Mouse (Mus musculus) cerebellum, adult 18-20 months (tissue): ENCODE measurements at regions not wholly inside any gene's neighbourhood (a gene's known extent, or its start where the extent isn't known, plus 50 kb on each side); places are given as distances from the start of the nearest gene placed in this dataset.

Experiments
- DNase-seq, 2 experiments: peaks; one replicate each; pipeline ENCODE4 v3.0.0; 2021

- DNase-seq: no peak
These were observed 1543.4 kb upstream of the Tenm3 start for GRCm38 (mm10) chr8:50387189-50387588.

- no peak for DNase-seq
These were observed 1539.9 kb upstream of the Tenm3 start for GRCm38 (mm10) chr8:50383697-50384096.

- DNase-seq: no peak
These were observed 1536.0 kb upstream of the Tenm3 start for GRCm38 (mm10) chr8:50379745-50380144.

- DNase-seq: no peak
These were observed 1530.0 kb upstream of the Tenm3 start for GRCm38 (mm10) chr8:50373790-50374189.

- no peak for DNase-seq
These were observed 1482.7 kb upstream of the Tenm3 start for GRCm38 (mm10) chr8:50326485-50326884.

- no peak for DNase-seq
These were observed 1477.7 kb upstream of the Tenm3 start for GRCm38 (mm10) chr8:50321356-50321963.

GRCm38 (mm10) chr8:50316641-50317040 is 1472.9 kb upstream of the Tenm3 start:
- no peak for DNase-seq

- DNase-seq: no peak
These were observed 1466.6 kb upstream of the Tenm3 start for GRCm38 (mm10) chr8:50310308-50310707.

GRCm38 (mm10) chr8:50300316-50300715 is 1456.6 kb upstream of the Tenm3 start:
- no peak for DNase-seq

- peak; percentile 54 to 67 for DNase-seq
These were observed 1449.8 kb upstream of the Tenm3 start for GRCm38 (mm10) chr8:50293501-50293900.

- DNase-seq: peak; percentile 40 to 59
These were observed 1448.4 kb upstream of the Tenm3 start for GRCm38 (mm10) chr8:50292158-50292557.

GRCm38 (mm10) chr8:50276346-50276745 is 1432.6 kb upstream of the Tenm3 start:
- DNase-seq: no peak

GRCm38 (mm10) chr8:50264757-50265156 is 1421.0 kb upstream of the Tenm3 start:
- no peak for DNase-seq
